Mouse (Mus musculus): ENCODE measurements at regions not wholly inside any gene's neighbourhood (a gene's known extent, or its start where the extent isn't known, plus 50 kb on each side); places are given as distances from the start of the nearest gene placed in this dataset.

DNA sequence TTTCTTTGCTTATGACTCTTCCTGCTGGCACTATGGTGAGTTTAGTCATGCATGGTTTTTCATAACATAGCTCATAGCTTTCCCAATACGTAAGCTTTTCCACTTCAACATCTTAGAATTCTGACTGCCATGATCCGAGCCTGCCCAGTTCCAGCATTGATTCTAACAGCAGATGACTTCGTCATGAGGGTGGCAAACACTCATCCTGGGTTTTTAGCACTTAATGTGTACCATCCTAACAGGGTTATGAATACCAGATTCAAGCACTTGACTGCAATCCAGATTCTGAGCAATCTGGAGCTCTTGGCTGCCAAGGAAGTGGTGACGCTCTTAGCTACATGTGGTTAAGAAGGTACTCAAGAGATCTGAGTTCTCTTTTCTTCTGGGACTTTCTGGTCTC is 128.3 kb upstream of the Sem1 start:
- DNase-seq (ENCODE audit: low read depth, low spot score), result no peak
- Histone ChIP-seq H3K9ac (ENCODE audit: control insufficient read depth, low read depth, low read length, poor library complexity, severe bottlenecking) (no peak overlapping the region), H3K27me3 (ENCODE audit: control insufficient read depth in 1 of 2, insufficient read depth in 2 of 2, low read length in 2 of 2) (no peaks in the 10 kb centered on the region), H3K9me3 (replicated peaks; ENCODE audit: insufficient read depth, low read length) (no peaks in the 10 kb centered on the region), H3K27ac (ENCODE audit: control insufficient read depth, low read depth, low read length) (no peak overlapping the region), H3K4me3 (ENCODE audit: control insufficient read depth in 1 of 2, insufficient read depth in 1 of 2, low read depth in 2 of 2, low read length in 2 of 2) (no peak overlapping the region), H3K79me2 (ENCODE audit: control insufficient read depth, insufficient read depth, low read length, poor library complexity) (no peaks in the 10 kb centered on the region), H3K4me1 (ENCODE audit: control insufficient read depth in 1 of 2, insufficient read depth in 2 of 2, low read length in 2 of 2) (no peaks in the 10 kb centered on the region), H3K36me3 (ENCODE audit: control insufficient read depth in 1 of 2, insufficient read depth in 2 of 2, low read length in 2 of 2) (no peaks in the 10 kb centered on the region)
- TF ChIP-seq RCOR1 (IDR thresholded peaks at IDR 0.05; ENCODE audit: low read depth, low read length) (no peak), NRF1 (IDR thresholded peaks at IDR 0.05; ENCODE audit: insufficient read depth, low read depth, low read length, poor library complexity, severe bottlenecking) (no peak), ZKSCAN1 (IDR thresholded peaks at IDR 0.05; ENCODE audit: low read depth, low read length) (no peak), MEF2A (IDR thresholded peaks at IDR 0.05; ENCODE audit: extremely low read depth, insufficient replicate concordance, low read depth, low read length, poor library complexity, severe bottlenecking) (no peak), JUND (IDR thresholded peaks at IDR 0.05; ENCODE audit: low read depth, low read length) (no peak), EP300 (IDR thresholded peaks at IDR 0.05; ENCODE audit: low read depth in 1 of 2, low read length in 2 of 2) (no peak), USF2 (IDR thresholded peaks at IDR 0.05; ENCODE audit: borderline replicate concordance in 1 of 2, insufficient read depth in 1 of 2, low read depth in 1 of 2, low read length in 2 of 2) (no peak), E2F4 (IDR thresholded peaks at IDR 0.05; ENCODE audit: borderline replicate concordance, low read depth, low read length) (no peak), MXI1 (IDR thresholded peaks at IDR 0.05; ENCODE audit: low read depth, low read length) (no peak), KAT2A (conservative IDR thresholded peaks at IDR 0.05; ENCODE audit: low read depth, low read length) (no peak), UBTF (IDR thresholded peaks at IDR 0.05; ENCODE audit: borderline replicate concordance, insufficient read depth, low read depth, low read length) (no peak), POLR2AphosphoS2 (IDR thresholded peaks at IDR 0.05; ENCODE audit: low read length) (no peak), MAFK (IDR thresholded peaks at IDR 0.05; ENCODE audit: borderline replicate concordance, low read depth, low read length) (no peak), CHD2 (IDR thresholded peaks at IDR 0.05; ENCODE audit: low read length) (no peak), POLR2A (IDR thresholded peaks at IDR 0.05; ENCODE audit: control insufficient read depth in 1 of 2, insufficient read depth in 1 of 2, low read depth in 1 of 2, low read length in 2 of 2, poor library complexity in 1 of 2) (no peak), NELFE (IDR thresholded peaks at IDR 0.05; ENCODE audit: low read depth, low read length) (no peak)

DNA sequence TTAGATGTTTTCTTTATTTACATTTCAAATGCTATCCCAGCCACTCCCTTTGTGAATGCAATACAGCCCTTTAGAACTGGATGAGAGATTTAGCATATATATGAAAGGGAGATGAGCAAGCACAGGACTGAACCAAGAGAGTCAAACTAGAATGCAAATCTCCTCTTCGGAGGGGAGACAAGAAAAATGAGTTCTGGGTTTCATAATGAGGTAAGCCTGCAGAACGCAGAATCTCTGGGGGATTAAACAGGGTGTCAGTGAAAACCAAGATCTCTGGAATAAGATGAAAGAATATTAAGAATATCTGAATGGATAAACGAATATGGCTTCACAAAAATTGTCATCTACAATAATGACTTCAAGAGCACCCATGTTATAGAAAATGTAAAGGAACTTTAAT is 130.6 kb upstream of the Sem1 start:
- Histone ChIP-seq H3K4me3 (ENCODE audit: control insufficient read depth in 1 of 2, insufficient read depth in 1 of 2, low read depth in 2 of 2, low read length in 2 of 2) (no peak overlapping the region), H3K9ac (ENCODE audit: control insufficient read depth, low read depth, low read length, poor library complexity, severe bottlenecking) (no peak overlapping the region), H3K9me3 (replicated peaks; ENCODE audit: insufficient read depth, low read length) (no peaks in the 10 kb centered on the region), H3K79me2 (ENCODE audit: control insufficient read depth, insufficient read depth, low read length, poor library complexity) (no peaks in the 10 kb centered on the region), H3K36me3 (ENCODE audit: control insufficient read depth in 1 of 2, insufficient read depth in 2 of 2, low read length in 2 of 2) (no peaks in the 10 kb centered on the region), H3K27me3 (ENCODE audit: control insufficient read depth in 1 of 2, insufficient read depth in 2 of 2, low read length in 2 of 2) (no peaks in the 10 kb centered on the region), H3K27ac (ENCODE audit: control insufficient read depth, low read depth, low read length) (no peak overlapping the region), H3K4me1 (ENCODE audit: control insufficient read depth in 1 of 2, insufficient read depth in 2 of 2, low read length in 2 of 2) (no peaks in the 10 kb centered on the region)
- no peak for TF ChIP-seq ETS1 (IDR thresholded peaks at IDR 0.05; ENCODE audit: low read depth, low read length)
- TF ChIP-seq TCF12 (IDR thresholded peaks at IDR 0.05; ENCODE audit: low read depth, low read length), result no peak
- no peak for TF ChIP-seq MAX (IDR thresholded peaks at IDR 0.05; ENCODE audit: low read length)
- no peak for DNase-seq (ENCODE audit: low read depth, low spot score)
